Mouse (Mus musculus): ENCODE results near the gene Mid1. TPM values are rescaled to one million over a fixed set of nuclear protein-coding genes. Genes with fewer than 3 reads are reported as not detected.
A peak's percentile ranks its signal among the peaks of the same experiment; 100 is the strongest.

Gene Mid1
- polyA plus RNA-seq, 1 experiment from 2014 or later, result 9.0 TPM

- Histone ChIP-seq H3K4me3 (ENCODE audit: low read depth, low read length) (no peak overlapping the region), H3K9me3 (ENCODE audit: control insufficient read depth, low read length) (no peaks in the 10 kb centered on the region), H3K27me3 (ENCODE audit: control insufficient read depth, insufficient read depth, low read length) (peaks cover 9% of the 10 kb centered on the region), H3K36me3 (ENCODE audit: control insufficient read depth, insufficient read depth, low read length) (no peaks in the 10 kb centered on the region), H3K4me2 (ENCODE audit: low read depth, low read length) (no peak overlapping the region), H3K4me1 (ENCODE audit: control insufficient read depth, insufficient read depth, low read length) (no peaks in the 10 kb centered on the region), H3K9ac (replicated peaks; ENCODE audit: low read depth, low read length) (no peak overlapping the region), H3K27ac (ENCODE audit: low read depth, low read length) (no peak overlapping the region)
- WGBS, result 36% methylated on average over 2 of the region's 2 CpGs
- no peak for ATAC-seq (ENCODE audit: low read depth)
Measured at GRCm38 (mm10) chrX:169922541-169922940, 237.5 kb downstream of the Mid1 start.

GRCm38 (mm10) chrX:169923417-169923816, 238.4 kb downstream of the Mid1 start:
- no peak overlapping the region for H3K4me2 ChIP-seq (ENCODE audit: low read depth, low read length)
- H3K27ac ChIP-seq (ENCODE audit: low read depth, low read length), result no peak overlapping the region
- peaks cover 6% of the 10 kb centered on the region; the same call in 1 of the 2 replicates for H3K27me3 ChIP-seq (ENCODE audit: control insufficient read depth, insufficient read depth, low read length)
- H3K4me1 ChIP-seq (ENCODE audit: control insufficient read depth, insufficient read depth, low read length), result no peaks in the 10 kb centered on the region
- H3K36me3 ChIP-seq (ENCODE audit: control insufficient read depth, insufficient read depth, low read length), result no peaks in the 10 kb centered on the region
- H3K9ac ChIP-seq (replicated peaks; ENCODE audit: low read depth, low read length), result no peak overlapping the region
- no peak overlapping the region for H3K4me3 ChIP-seq (ENCODE audit: low read depth, low read length)
- 15% methylated on average over 1 of the region's 1 CpGs for WGBS
- H3K9me3 ChIP-seq (ENCODE audit: control insufficient read depth, low read length), result no peaks in the 10 kb centered on the region
- no peak for ATAC-seq (ENCODE audit: low read depth)

GRCm38 (mm10) chrX:169925600-169925999, 240.6 kb downstream of the Mid1 start:
- no peak overlapping the region for H3K27ac ChIP-seq (ENCODE audit: low read depth, low read length)
- H3K4me1 ChIP-seq (ENCODE audit: control insufficient read depth, insufficient read depth, low read length), result no peaks in the 10 kb centered on the region
- no peaks in the 10 kb centered on the region for H3K36me3 ChIP-seq (ENCODE audit: control insufficient read depth, insufficient read depth, low read length)
- no peak overlapping the region for H3K4me3 ChIP-seq (ENCODE audit: low read depth, low read length)
- H3K27me3 ChIP-seq (ENCODE audit: control insufficient read depth, insufficient read depth, low read length), result peaks cover 6% of the 10 kb centered on the region; the same call in 1 of the 2 replicates
- no peak overlapping the region for H3K4me2 ChIP-seq (ENCODE audit: low read depth, low read length)
- no peak overlapping the region for H3K9ac ChIP-seq (replicated peaks; ENCODE audit: low read depth, low read length)
- H3K9me3 ChIP-seq (ENCODE audit: control insufficient read depth, low read length), result no peaks in the 10 kb centered on the region
- 21% methylated on average over 7 of the region's 7 CpGs for WGBS
- ATAC-seq (ENCODE audit: low read depth), result no peak

- Histone ChIP-seq H3K4me2 (ENCODE audit: low read depth, low read length) (no peak overlapping the region), H3K27me3 (ENCODE audit: control insufficient read depth, insufficient read depth, low read length) (peaks cover 6% of the 10 kb centered on the region; the same call in 1 of the 2 replicates), H3K27ac (ENCODE audit: low read depth, low read length) (no peak overlapping the region), H3K9ac (replicated peaks; ENCODE audit: low read depth, low read length) (no peak overlapping the region), H3K9me3 (ENCODE audit: control insufficient read depth, low read length) (no peaks in the 10 kb centered on the region), H3K4me1 (ENCODE audit: control insufficient read depth, insufficient read depth, low read length) (no peaks in the 10 kb centered on the region), H3K4me3 (ENCODE audit: low read depth, low read length) (no peak overlapping the region), H3K36me3 (ENCODE audit: control insufficient read depth, insufficient read depth, low read length) (no peaks in the 10 kb centered on the region)
- 70% methylated on average over 28 of the region's 28 CpGs for WGBS
- peak; percentile 54; the same call in 1 of the 2 replicates for ATAC-seq (ENCODE audit: low read depth)
Measured at GRCm38 (mm10) chrX:169927110-169927817, 242.3 kb downstream of the Mid1 start.

GRCm38 (mm10) chrX:169930868-169931267, 245.9 kb downstream of the Mid1 start:
- Histone ChIP-seq H3K9ac (replicated peaks; ENCODE audit: low read depth, low read length) (no peak overlapping the region), H3K27me3 (ENCODE audit: control insufficient read depth, insufficient read depth, low read length) (no peaks in the 10 kb centered on the region), H3K4me3 (ENCODE audit: low read depth, low read length) (no peak overlapping the region), H3K27ac (ENCODE audit: low read depth, low read length) (no peak overlapping the region), H3K36me3 (ENCODE audit: control insufficient read depth, insufficient read depth, low read length) (no peaks in the 10 kb centered on the region), H3K4me1 (ENCODE audit: control insufficient read depth, insufficient read depth, low read length) (no peaks in the 10 kb centered on the region), H3K4me2 (ENCODE audit: low read depth, low read length) (no peak overlapping the region), H3K9me3 (ENCODE audit: control insufficient read depth, low read length) (no peaks in the 10 kb centered on the region)
- 70% methylated on average over 2 of the region's 2 CpGs for WGBS
- no peak for ATAC-seq (ENCODE audit: low read depth)

- no peaks in the 10 kb centered on the region for H3K36me3 ChIP-seq (ENCODE audit: control insufficient read depth, insufficient read depth, low read length)
- H3K9ac ChIP-seq (replicated peaks; ENCODE audit: low read depth, low read length), result no peak overlapping the region
- no peak overlapping the region for H3K27ac ChIP-seq (ENCODE audit: low read depth, low read length)
- ATAC-seq (ENCODE audit: low read depth), result no peak
- no peaks in the 10 kb centered on the region for H3K9me3 ChIP-seq (ENCODE audit: control insufficient read depth, low read length)
- WGBS, result 71% methylated on average over 3 of the region's 3 CpGs
- H3K4me3 ChIP-seq (ENCODE audit: low read depth, low read length), result no peak overlapping the region
- no peaks in the 10 kb centered on the region; the same call in 1 of the 2 replicates for H3K27me3 ChIP-seq (ENCODE audit: control insufficient read depth, insufficient read depth, low read length)
- H3K4me1 ChIP-seq (ENCODE audit: control insufficient read depth, insufficient read depth, low read length), result no peaks in the 10 kb centered on the region
- no peak overlapping the region for H3K4me2 ChIP-seq (ENCODE audit: low read depth, low read length)
Measured at GRCm38 (mm10) chrX:169933228-169933627, 248.2 kb downstream of the Mid1 start.

GRCm38 (mm10) chrX:169937119-169937719, 252.2 kb downstream of the Mid1 start:
- Histone ChIP-seq H3K4me3 (ENCODE audit: low read depth, low read length) (no peak overlapping the region), H3K4me2 (ENCODE audit: low read depth, low read length) (no peak overlapping the region), H3K27me3 (ENCODE audit: control insufficient read depth, insufficient read depth, low read length) (no peaks in the 10 kb centered on the region; the same call in 1 of the 2 replicates), H3K9ac (replicated peaks; ENCODE audit: low read depth, low read length) (no peak overlapping the region), H3K9me3 (ENCODE audit: control insufficient read depth, low read length) (no peaks in the 10 kb centered on the region), H3K36me3 (ENCODE audit: control insufficient read depth, insufficient read depth, low read length) (no peaks in the 10 kb centered on the region), H3K4me1 (ENCODE audit: control insufficient read depth, insufficient read depth, low read length) (no peaks in the 10 kb centered on the region), H3K27ac (ENCODE audit: low read depth, low read length) (no peak overlapping the region)
- WGBS, result 66% methylated on average over 5 of the region's 5 CpGs
- ATAC-seq (ENCODE audit: low read depth), result no peak

GRCm38 (mm10) chrX:169940531-169940930, 255.5 kb downstream of the Mid1 start:
- no peak overlapping the region for H3K27ac ChIP-seq (ENCODE audit: low read depth, low read length)
- H3K4me2 ChIP-seq (ENCODE audit: low read depth, low read length), result no peak overlapping the region
- H3K9me3 ChIP-seq (ENCODE audit: control insufficient read depth, low read length), result no peaks in the 10 kb centered on the region
- no peaks in the 10 kb centered on the region for H3K36me3 ChIP-seq (ENCODE audit: control insufficient read depth, insufficient read depth, low read length)
- no peaks in the 10 kb centered on the region; the same call in 1 of the 2 replicates for H3K27me3 ChIP-seq (ENCODE audit: control insufficient read depth, insufficient read depth, low read length)
- WGBS, result 93% methylated on average over 4 of the region's 4 CpGs
- H3K4me3 ChIP-seq (ENCODE audit: low read depth, low read length), result no peak overlapping the region
- H3K9ac ChIP-seq (replicated peaks; ENCODE audit: low read depth, low read length), result no peak overlapping the region
- no peak for ATAC-seq (ENCODE audit: low read depth)
- H3K4me1 ChIP-seq (ENCODE audit: control insufficient read depth, insufficient read depth, low read length), result no peaks in the 10 kb centered on the region

- WGBS, result 68% methylated on average over 1 of the region's 1 CpGs
- H3K9me3 ChIP-seq (ENCODE audit: control insufficient read depth, low read length), result no peaks in the 10 kb centered on the region
- H3K36me3 ChIP-seq (ENCODE audit: control insufficient read depth, insufficient read depth, low read length), result no peaks in the 10 kb centered on the region
- H3K4me3 ChIP-seq (ENCODE audit: low read depth, low read length), result no peak overlapping the region
- no peak overlapping the region for H3K4me2 ChIP-seq (ENCODE audit: low read depth, low read length)
- no peaks in the 10 kb centered on the region for H3K4me1 ChIP-seq (ENCODE audit: control insufficient read depth, insufficient read depth, low read length)
- no peak overlapping the region for H3K27ac ChIP-seq (ENCODE audit: low read depth, low read length)
- no peaks in the 10 kb centered on the region for H3K27me3 ChIP-seq (ENCODE audit: control insufficient read depth, insufficient read depth, low read length)
- no peak for ATAC-seq (ENCODE audit: low read depth)
- H3K9ac ChIP-seq (replicated peaks; ENCODE audit: low read depth, low read length), result no peak overlapping the region
Measured at GRCm38 (mm10) chrX:169950596-169950995, 265.6 kb downstream of the Mid1 start.
